Mouse (Mus musculus) gastrocnemius, adult 2 months (tissue): ENCODE measurements around the gene Zfp865. TPM values are rescaled to one million over a fixed set of nuclear protein-coding genes. Genes with fewer than 3 reads are reported as not detected.
"Not testable (repeated sequence)": the region's sequence is repeated elsewhere in the genome, so short reads cannot be mapped to it uniquely, and the experiment has no call there.

ENCODE experiments used
- DNase-seq: peaks from one replicate; pipeline ENCODE4 v3.0.0; 2022
- H3K27ac ChIP-seq: fragments of 200-600 bp; 2 replicates; pipeline ENCODE4 v1.8.1; 2022; ENCODE audit warnings: mild to moderate bottlenecking
- H3K4me3 ChIP-seq: fragments of 200-600 bp; 2 replicates; pipeline ENCODE4 v1.8.1; 2022; ENCODE audit warnings: mild to moderate bottlenecking, moderate library complexity
- CTCF ChIP-seq: fragments of 200-600 bp; IDR thresholded peaks from 2 replicates; pipeline ENCODE4 v1.8.1; 2022; ENCODE audit warnings: antibody characterized with exemption, mild to moderate bottlenecking, moderate library complexity
- intact Hi-C: fragments of 180-260 bp; cut with DNase I; formaldehyde crosslinking; loops from one replicate; pipeline ENCODE4 v1.15.1; 2025
- total RNA-seq, 2 experiments: library from RNA; stranded (reverse); gene quantifications; 2 replicates each; pipeline ENCODE4 v1.2.3; 2021

The Zfp865 gene
- total RNA-seq, 2 experiments from 2014 or later, result 12.9 to 15.6 TPM

DNA sequence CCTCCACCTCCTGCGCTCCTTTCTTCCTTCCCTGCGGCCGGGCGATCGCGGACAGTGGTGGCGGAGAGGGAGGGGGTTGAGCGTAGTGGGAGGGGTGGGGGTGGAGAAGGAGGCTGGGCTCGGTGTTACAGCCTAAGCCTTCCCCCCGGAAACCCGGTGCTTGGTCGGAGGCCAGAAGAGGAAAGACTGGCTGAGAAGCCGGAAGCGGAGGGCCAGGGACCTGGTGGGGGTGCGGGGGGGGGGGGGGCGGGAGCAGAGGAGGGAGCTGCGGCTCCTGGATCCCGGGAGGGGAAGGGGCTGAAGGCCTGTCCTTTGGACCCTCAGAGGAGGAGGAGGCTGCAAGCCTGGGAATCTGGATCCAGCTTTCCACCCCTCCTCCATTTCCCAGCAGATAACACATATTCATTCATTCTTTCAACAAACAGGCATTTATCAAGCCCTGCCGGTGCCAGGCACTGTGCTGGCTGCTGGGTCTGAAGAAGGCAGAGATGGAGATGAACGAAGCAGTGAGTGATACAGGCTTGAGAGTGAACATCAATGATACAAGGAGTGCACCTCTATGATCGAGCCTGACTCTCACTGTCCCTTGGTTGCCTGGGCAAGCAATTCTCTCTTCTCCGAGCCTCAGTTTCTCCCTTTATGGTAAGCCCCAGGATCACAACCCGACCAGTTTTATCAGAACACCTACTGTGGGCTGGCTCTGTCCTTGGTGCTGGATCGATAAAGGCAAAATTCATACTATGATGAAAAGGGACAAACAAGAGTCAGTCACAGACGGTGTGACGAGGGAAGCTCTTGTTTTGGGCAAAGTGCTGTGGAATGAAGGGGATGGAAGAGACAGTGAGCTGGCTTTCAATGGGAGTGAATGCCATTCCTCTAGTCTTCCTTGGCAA lies 23.9 kb upstream of the Zfp865 start, which contains the start of gene Zfp579:
TSS of gene Zfp579 (minus strand) at position 156 of the 893 bp plus-strand sequence.
- H3K27ac ChIP-seq, result peak within 1 kb of the TSS; percentile 90
- intact Hi-C loops, result no loop called here
- peak within 1 kb of the TSS; percentile 91 for H3K4me3 ChIP-seq
- DNase-seq, result peak; percentile 95
- TF ChIP-seq CTCF, result no peak

DNA sequence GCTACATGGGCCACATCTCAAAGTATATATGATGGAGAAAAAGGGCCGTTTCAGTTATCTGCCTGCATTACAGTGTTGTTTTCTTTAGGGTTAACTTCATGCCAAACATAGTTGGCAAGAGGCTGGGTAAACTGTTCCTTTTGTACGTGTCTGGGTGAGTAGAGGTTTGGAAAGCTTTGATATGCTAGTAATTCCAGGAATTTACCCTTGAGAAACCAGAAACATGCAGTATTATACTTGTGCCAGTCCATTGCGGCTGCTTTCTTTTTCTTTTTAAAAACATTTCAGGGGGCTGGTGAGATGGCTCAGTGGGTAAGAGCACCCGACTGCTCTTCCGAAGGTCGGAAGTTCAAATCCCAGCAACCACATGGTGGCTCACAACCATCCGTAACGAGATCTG lies 23.2 kb upstream of the Zfp865 start:
- no peak for TF ChIP-seq CTCF
- H3K27ac ChIP-seq, result no peak overlapping the region
- peak overlapping the region; percentile 91; the same call in 1 of the 2 replicates for H3K4me3 ChIP-seq
- no peak for DNase-seq
- intact Hi-C loops, result no loop called here

DNA sequence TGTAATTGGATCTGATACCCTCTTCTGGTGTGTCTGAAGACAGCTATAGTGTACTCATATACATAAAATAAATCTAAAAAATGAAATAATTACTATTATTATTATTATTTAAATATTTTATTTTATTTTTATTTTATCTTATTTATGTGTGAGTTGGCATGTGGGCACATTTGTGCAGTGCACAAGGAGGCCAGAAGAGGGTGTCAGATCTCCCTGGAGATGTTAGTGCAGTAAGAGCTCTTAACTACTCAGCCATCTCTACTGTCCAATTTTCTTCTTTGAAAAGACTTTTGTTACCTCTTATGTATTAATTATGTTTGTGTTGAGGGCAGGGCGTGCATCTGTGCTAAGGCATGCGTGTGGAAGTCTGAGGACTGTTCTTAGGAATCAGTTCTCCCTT lies 20.3 kb upstream of the Zfp865 start:
- peak; percentile 51 for TF ChIP-seq CTCF
- no peak overlapping the region for H3K4me3 ChIP-seq
- DNase-seq, result no peak
- no peak overlapping the region for H3K27ac ChIP-seq
- intact Hi-C loops, result no loop called here

DNA sequence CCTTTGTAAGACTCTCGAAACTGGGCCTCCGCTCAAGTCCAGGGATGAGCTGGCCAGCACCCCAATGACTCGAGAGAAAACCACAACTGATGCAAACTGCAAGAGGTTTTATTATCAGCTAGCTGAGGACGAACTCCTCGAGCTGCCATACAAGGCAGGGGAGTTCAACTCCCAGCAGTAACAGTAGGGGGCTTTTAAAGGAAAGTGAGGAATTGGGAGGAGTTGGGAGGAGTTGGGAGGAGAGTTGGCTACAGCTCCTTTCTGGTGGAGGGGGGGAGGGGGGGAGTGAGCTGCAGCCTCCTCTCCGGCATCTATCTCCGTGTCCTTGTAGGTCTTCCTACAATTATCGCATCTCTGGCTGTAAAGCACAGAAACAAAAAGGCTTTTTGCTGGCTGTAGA lies 17.3 kb upstream of the Zfp865 start:
- DNase-seq, H3K27ac ChIP-seq, H3K4me3 ChIP-seq, intact Hi-C loops: not testable (repeated sequence)

DNA sequence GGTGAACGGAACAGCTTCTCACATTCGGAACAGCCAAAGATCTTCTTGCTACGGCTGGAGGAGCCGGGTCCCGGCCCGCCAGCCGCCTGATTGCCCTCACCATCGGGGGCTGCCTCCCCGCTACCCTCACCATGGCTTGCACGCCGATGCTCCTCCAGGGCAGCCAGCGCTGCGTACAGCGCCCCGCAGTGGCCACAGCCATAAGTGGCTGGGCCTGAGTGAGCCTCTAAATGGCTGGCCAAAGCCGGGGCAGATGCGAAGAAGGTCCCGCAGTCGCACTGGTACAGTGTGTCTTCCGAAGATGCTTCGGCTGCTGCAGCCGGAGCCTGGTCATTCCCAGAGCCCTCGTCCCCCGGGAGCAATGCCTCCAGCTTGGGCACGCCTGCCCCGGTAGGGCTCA lies 11.9 kb upstream of the Zfp865 start:
- DNase-seq, result no peak
- intact Hi-C loops, result no loop called here
- no peak overlapping the region for H3K4me3 ChIP-seq
- no peak overlapping the region for H3K27ac ChIP-seq
- TF ChIP-seq CTCF, result no peak

DNA sequence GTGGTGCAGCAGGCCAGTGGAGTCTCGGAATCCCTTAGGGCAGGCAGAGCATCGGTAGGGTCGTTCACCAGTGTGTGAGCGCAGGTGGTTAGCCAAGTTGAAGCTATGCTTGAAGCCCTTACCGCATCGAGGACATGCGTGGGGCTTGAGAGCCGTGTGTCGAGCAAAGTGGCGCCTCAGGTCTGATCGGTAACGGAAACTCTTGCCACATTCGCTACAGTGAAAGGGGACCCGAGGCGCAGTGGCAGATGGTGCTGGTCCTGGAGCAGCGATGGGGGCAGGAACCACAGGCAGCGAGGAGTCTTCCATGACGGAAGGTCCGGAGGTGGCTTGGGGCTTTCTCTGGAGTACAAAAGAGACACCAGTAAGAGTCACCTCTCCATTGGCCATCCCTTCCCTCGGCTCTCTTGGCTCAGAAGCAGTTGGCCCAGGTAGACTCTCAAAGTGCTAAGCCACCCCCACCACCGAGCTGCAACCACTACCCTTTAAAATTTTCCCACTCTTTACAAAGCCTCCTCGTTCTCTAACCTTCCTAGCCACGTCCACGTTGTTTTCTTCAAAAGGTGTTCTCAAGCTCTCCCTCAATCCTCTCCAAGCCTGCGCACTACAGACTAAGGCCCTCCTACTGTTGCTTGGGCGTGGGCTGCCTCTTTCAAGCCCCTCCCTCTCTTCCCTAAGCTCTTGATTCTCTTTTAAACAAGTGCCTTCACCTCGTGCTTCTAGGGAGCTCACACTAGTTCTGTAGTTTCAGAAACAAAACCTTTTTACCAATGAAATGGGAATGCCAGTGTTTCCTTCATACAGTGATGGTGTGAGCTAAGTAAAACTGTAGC lies 7.3 kb upstream of the Zfp865 start:
- Histone ChIP-seq H3K4me3 (no peak overlapping the region), H3K27ac (no peak overlapping the region)
- DNase-seq, result no peak
- intact Hi-C loops, result loop anchor here (5.0 kb wide), 2 partner anchors 146 to 1274 kb away; partner anchors contain the start of gene Zfp667
- TF ChIP-seq CTCF, result no peak

DNA sequence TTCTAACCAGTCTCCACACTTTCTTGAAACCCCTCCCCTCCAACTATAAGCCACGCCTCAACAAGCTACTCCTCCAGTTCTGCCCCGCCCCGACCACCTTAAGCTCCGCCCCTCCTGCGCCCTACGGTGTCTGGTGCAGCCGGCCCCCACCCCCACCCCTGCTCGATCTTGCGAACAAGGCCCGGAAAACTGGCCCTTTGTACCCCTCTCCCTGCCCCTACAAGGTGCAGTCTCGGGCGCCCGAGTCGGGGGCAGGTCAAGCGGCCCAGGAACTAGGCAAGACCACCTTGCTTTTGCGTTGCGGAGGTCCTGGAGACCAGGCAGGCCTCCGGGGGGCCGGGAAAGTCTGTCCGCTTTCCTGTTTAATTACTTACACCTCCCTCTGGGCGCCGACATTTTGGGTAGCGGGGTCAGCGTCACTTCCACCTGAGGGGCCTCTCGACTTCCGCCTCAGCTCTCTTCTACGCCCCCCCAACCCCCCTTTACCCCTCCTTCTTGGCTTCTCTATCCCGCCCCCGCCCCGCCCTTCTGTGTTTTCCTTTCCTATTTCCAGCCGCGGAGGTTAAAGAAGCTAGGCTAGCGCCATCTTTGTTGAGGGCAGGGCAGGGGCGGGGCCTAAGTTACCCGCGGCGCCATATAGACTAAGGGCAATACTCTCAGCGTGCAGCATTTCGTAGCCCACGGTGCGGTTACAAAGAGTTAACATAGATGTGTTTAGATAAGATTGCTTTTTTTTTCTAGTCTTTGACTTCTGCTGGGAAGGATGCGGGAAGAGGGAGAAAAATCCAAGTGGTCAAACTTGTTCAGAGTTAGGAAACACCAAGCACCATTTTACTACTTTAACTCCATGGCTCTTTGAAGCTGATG lies 5.7 kb upstream of the Zfp865 start, which contains the start of the genes Zfp524 and Fiz1:
TSS of gene Zfp524 (plus strand) at position 165 of the 867 bp plus-strand sequence.
TSS of gene Fiz1 (minus strand) at position 447 of the 867 bp plus-strand sequence.
- peak within 1 kb of the TSS; percentile 97 for H3K27ac ChIP-seq
- peak within 1 kb of the TSS; percentile 95 for H3K4me3 ChIP-seq
- no peak for TF ChIP-seq CTCF
- intact Hi-C loops, result loop anchor here (2.0 to 5.0 kb wide), 3 partner anchors 46 to 1273 kb away; partner anchors contain the start of gene Zfp667
- DNase-seq, result peak; percentile 97

DNA sequence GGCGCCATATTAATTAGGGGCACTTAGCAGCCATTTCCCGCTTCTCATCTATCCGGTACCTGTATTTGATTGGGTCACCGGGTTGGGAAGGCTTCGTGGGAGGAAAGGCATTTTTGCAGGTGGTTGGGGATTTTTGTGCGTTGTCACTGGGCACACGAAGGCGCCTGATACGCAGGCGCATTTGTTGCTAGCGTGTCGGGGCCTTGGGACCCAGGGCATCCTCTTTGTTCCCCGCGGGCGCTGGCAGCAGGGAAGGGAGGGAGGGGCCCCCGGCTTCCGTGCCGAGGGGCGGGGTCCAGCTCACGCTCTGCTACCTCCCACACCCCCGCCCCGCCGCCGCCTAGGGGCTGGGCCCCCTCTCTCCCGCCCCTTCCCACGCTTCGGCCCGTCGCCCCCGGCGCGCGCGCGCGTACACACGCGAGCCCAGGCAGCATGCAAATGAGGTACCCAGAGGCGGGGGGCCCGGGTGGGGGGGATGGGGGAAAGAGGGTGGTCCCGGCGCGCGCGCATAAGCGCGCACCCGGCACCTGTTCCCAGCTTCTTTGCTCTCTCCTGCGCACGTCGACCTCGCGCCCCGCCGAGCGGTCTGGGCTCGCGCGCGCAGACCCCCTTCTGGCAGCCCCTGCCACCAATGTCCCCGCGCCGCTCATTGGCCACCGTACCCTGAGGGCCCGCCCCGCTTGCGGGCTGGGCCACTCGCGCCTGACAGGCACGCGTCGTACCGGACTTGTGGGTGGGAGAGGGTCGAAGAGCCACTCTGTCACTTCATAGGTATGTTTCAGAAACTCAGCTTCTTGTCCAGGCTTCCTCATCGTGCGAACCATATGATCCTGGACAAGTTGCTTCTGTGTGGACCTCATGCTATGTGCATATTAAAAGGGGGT lies 4.8 kb upstream of the Zfp865 start, which contains the start of gene Gm44973:
TSS of gene Gm44973 (plus strand) at position 379 of the 884 bp plus-strand sequence.
- TF ChIP-seq CTCF, result no peak
- DNase-seq, result peak; percentile 97
- intact Hi-C loops, result loop anchor here (2.0 kb wide), 1 partner anchor 45 kb away; no protein-coding TSS in a partner anchor
- H3K27ac ChIP-seq, result peak within 1 kb of the TSS; percentile 97
- peak within 1 kb of the TSS; percentile 95 for H3K4me3 ChIP-seq

DNA sequence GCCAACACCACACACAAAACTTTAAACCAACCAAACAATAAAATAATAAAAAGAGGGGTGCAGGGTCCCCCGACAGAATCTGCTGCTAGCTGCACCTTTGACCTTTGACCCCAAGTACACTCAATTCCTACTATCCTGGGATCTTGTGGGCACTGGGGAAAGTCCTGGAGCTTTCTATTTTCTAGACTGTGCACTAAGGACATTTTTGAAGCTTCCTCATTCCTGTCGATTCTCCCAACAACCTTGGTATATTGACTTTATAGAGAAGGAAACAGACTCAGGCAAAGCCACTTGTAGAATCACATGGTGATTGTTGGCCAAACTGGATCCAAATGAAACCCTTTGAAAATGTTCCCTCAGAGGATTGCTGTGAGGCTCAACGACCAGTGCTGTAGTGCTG lies 4.1 kb upstream of the Zfp865 start:
- H3K27ac ChIP-seq, result peak overlapping the region; percentile 97
- no peak for TF ChIP-seq CTCF
- intact Hi-C loops, result no loop called here
- no peak for DNase-seq
- H3K4me3 ChIP-seq, result peak overlapping the region; percentile 95

DNA sequence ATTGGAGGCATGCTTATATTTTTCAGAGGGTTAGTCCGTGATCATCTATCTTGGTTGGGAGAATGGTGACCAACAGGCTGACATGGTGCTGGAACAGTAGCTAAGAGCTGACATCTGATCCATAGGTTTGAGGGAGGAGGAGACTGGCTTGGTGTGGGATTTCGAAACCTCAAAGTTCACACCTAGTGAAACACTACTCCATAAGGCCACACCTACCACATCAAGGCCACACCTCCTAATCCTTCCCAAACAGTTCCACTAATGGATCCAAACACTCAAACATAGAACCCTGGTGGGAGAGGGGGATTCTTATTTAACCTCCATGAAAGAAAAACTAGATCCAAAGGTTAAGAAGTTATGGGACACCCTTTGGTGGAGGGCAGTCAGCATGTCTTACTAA lies 3.3 kb upstream of the Zfp865 start:
- Histone ChIP-seq H3K27ac (no peak overlapping the region), H3K4me3 (no peak overlapping the region)
- no peak for TF ChIP-seq CTCF
- intact Hi-C loops, result no loop called here
- DNase-seq, result no peak

DNA sequence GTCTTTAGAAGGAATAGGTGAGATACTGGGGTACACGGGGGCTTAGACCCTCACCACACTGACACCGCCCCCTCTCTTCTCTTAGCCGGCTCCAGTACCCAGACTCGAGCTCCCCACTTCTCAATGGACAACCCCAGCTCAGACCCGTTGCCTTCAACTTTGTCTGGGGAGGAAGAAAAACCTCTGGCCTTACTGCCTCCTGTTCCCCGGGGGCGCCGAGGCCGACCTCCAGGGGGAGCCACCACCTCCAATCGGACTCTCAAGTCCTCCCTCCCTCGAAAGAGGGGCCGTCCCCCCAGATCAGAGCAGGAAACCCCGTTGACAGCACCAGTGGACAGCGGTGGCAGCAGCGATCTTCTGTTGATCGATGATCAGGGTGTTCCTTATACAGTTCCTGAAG lies 2.8 kb upstream of the Zfp865 start:
- intact Hi-C loops, result no loop called here
- peak; percentile 22; the same call in 1 of the 2 replicates for TF ChIP-seq CTCF
- Histone ChIP-seq H3K27ac (no peak overlapping the region), H3K4me3 (no peak overlapping the region)
- peak; percentile 45 for DNase-seq
